Mouse (Mus musculus): ENCODE results near the gene Cenpk. TPM values are rescaled to one million over a fixed set of nuclear protein-coding genes. Genes with fewer than 3 reads are reported as not detected.
A peak's percentile ranks its signal among the peaks of the same experiment; 100 is the strongest.
"Not testable (repeated sequence)": the region's sequence is repeated elsewhere in the genome, so short reads cannot be mapped to it uniquely, and the experiment has no call there.

The Cenpk gene
- 36.6 and 44.1 TPM in 2 replicates for polyA plus RNA-seq (2015; fragmentation: Nextera tagmentation; extraction: Ambion mirVana)

DNA sequence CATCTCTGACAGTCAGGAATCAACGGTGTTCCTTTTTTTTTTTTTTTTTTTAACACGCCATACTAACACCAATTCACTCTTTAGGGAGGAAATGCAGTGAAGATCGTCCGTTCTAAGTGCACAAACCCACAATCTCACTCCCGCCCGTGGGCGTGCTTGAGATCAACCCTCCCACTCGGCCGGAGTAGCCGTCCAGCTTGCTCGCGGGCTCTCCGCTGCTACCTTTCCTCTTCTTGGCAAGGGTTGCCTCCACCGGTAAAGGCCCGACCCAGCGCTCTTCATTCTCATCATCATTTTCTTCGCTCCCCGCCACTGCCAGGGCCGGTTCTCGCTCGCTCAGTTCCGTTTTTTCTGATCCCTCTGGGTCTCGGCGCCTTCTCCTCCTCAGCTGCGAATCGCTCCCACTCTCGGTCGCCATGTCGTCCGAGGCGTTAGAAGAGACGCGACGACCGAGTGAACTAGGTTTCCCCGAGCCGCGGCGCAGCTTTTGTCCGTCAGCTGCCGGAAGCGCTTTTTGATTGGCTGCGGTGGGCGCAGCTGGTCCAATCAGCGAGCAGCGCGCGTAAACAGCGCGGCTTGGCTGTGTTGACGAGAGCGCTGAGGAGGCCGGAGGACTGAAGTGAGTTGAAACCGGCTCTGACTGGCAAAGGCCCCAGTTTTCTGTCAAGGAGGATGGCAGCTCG, at the start of gene Cenpk, which contains the start of gene Ppwd1:
Cenpk (plus strand) TSS at position 228 of the 683 bp plus-strand sequence.
Ppwd1 (minus strand) TSS at position 460 of the 683 bp plus-strand sequence.
- peaks cover 12% of the 10 kb centered on the region for H3K4me1 ChIP-seq (ENCODE audit: control insufficient read depth, insufficient read depth, low read length)
- no peaks in the 10 kb centered on the region for H3K9me3 ChIP-seq (replicated peaks; ENCODE audit: control insufficient read depth, low read length)
- peaks cover 4% of the 10 kb centered on the region; the same call in 1 of the 2 replicates for H3K36me3 ChIP-seq (ENCODE audit: control insufficient read depth, insufficient read depth)
- H3K27ac ChIP-seq (ENCODE audit: low read length): peak within 1 kb of the TSS; percentile 91
- under 1% methylated on average over 55 of the region's 55 CpGs for WGBS
- peak; percentile 98 for ATAC-seq (replicated peaks; ENCODE audit: extremely low read depth, insufficient read depth, low FRiP score)
- H3K9ac ChIP-seq (ENCODE audit: low read length): peak within 1 kb of the TSS; percentile 87
- peak within 1 kb of the TSS; percentile 87 for H3K4me2 ChIP-seq (ENCODE audit: low read depth, low read length)
- H3K4me3 ChIP-seq (ENCODE audit: low read length): peak within 1 kb of the TSS; percentile 91
- no peaks in the 10 kb centered on the region for H3K27me3 ChIP-seq (ENCODE audit: control insufficient read depth, insufficient read depth, low read length)

DNA sequence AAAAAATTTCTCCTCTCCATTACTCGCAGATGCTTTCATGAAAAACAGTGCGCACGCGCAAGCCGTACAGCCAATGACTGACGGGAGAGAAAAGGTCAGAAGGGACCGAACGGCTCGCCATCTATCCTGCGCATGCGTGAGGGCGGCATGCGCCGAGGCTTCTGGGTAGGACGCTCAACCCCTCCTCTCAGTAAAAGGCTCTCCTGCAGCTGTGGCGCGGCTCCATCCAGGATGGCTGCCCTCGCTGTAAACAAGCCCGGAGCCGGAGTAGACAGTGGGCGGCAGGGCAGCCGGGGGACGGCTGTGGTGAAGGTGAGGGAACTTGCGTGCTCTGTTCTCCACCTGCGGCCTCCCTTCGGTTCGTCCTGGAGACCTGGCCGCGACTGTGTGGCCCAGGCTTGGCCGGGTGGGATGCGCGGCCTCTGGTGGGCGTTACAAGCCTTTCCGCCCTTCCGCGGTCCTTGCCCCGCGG, 49.7 kb upstream of the Cenpk start, which contains the start of gene Trim23:
Trim23 (plus strand) TSS at position 148 of the 472 bp plus-strand sequence.
- peaks cover 9% of the 10 kb centered on the region for H3K4me1 ChIP-seq (ENCODE audit: control insufficient read depth, insufficient read depth, low read length)
- peak within 1 kb of the TSS; percentile 89 for H3K27ac ChIP-seq (ENCODE audit: low read length)
- no peaks in the 10 kb centered on the region for H3K9me3 ChIP-seq (replicated peaks; ENCODE audit: control insufficient read depth, low read length)
- peak within 1 kb of the TSS; percentile 92 for H3K9ac ChIP-seq (ENCODE audit: low read length)
- peak within 1 kb of the TSS; percentile 98 for H3K4me3 ChIP-seq (ENCODE audit: low read length)
- peaks cover 11% of the 10 kb centered on the region; the same call in 1 of the 2 replicates for H3K36me3 ChIP-seq (ENCODE audit: control insufficient read depth, insufficient read depth)
- ATAC-seq (replicated peaks; ENCODE audit: extremely low read depth, insufficient read depth, low FRiP score): peak; percentile 99
- no peaks in the 10 kb centered on the region for H3K27me3 ChIP-seq (ENCODE audit: control insufficient read depth, insufficient read depth, low read length)
- H3K4me2 ChIP-seq (ENCODE audit: low read depth, low read length): peak within 1 kb of the TSS; percentile 85
- under 1% methylated on average over 38 of the region's 38 CpGs for WGBS

DNA sequence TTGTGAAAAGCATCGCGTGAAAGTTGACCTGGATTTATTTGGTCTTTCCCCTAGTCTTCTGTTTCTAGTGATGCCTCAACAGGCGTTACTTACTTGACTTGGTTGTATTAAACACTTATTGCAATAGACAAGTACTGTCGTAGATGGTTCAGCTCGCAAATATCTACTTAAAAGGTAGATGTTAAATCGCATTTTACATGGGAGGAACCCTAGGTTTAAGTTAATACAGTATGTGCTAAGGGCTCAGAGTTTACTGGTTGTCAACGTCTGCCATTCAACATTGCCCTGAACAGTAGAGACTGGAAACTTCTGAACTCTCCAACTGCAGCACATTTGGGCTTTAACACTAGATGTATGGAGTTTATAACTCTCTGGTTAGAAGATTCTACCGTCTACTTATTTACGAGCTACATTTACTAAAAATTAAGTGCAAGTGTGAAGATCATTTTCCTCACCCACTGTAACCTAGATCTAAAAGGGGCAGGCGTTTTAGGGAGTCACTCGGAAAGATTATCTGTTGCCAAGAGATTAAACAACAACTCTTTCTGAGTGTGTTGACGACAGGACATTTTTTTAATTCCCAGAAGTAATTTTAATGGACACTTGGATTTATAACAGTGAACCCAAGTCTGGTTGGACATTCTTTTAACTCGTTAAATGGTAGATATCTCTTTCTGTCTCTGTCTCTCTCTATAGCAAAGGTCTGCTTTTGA, 49.1 kb upstream of the Cenpk start:
- no peak for ATAC-seq (replicated peaks; ENCODE audit: extremely low read depth, insufficient read depth, low FRiP score)
- H3K27me3 ChIP-seq (ENCODE audit: control insufficient read depth, insufficient read depth, low read length): no peaks in the 10 kb centered on the region
- no peaks in the 10 kb centered on the region for H3K9me3 ChIP-seq (replicated peaks; ENCODE audit: control insufficient read depth, low read length)
- peak overlapping the region; percentile 92 for H3K9ac ChIP-seq (ENCODE audit: low read length)
- H3K4me3 ChIP-seq (ENCODE audit: low read length): peak overlapping the region; percentile 98
- peak overlapping the region; percentile 71 for H3K4me2 ChIP-seq (ENCODE audit: low read depth, low read length)
- H3K4me1 ChIP-seq (ENCODE audit: control insufficient read depth, insufficient read depth, low read length): peaks cover 9% of the 10 kb centered on the region
- H3K36me3 ChIP-seq (ENCODE audit: control insufficient read depth, insufficient read depth): peaks cover 12% of the 10 kb centered on the region; the same call in 1 of the 2 replicates
- H3K27ac ChIP-seq (ENCODE audit: low read length): peak overlapping the region; percentile 84; the same call in 1 of the 2 replicates
- WGBS: 7% methylated on average over 13 of the region's 13 CpGs

DNA sequence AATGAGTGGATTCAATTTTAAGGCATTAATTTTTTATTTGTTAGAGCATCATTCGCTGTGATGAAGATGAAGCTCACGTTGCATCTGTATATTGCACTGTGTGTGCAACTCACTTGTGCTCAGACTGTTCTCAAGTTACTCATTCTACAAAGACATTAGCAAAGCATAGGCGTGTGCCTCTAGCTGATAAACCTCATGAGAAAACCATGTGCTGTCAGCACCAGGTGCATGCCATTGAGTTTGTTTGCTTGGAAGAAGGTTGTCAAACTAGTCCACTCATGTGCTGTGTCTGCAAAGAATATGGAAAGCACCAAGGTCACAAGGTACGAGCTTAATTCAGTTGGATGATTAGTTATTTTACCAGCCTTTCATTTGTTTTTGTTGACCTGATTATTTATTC, 41.1 kb upstream of the Cenpk start:
- ATAC-seq (replicated peaks; ENCODE audit: extremely low read depth, insufficient read depth, low FRiP score): no peak
- WGBS: 61% methylated on average over 4 of the region's 4 CpGs

GRCm38 (mm10) chr13:104195891-104196290, 32.5 kb upstream of the Cenpk start:
- H3K4me1 ChIP-seq (ENCODE audit: control insufficient read depth, insufficient read depth, low read length); H3K9ac ChIP-seq (ENCODE audit: low read length); H3K27ac ChIP-seq (ENCODE audit: low read length); ATAC-seq (replicated peaks; ENCODE audit: extremely low read depth, insufficient read depth, low FRiP score); H3K4me3 ChIP-seq (ENCODE audit: low read length); H3K27me3 ChIP-seq (ENCODE audit: control insufficient read depth, insufficient read depth, low read length); H3K4me2 ChIP-seq (ENCODE audit: low read depth, low read length); H3K9me3 ChIP-seq (replicated peaks; ENCODE audit: control insufficient read depth, low read length): not testable (repeated sequence)
- peaks cover 18% of the 10 kb centered on the region for H3K36me3 ChIP-seq (ENCODE audit: control insufficient read depth, insufficient read depth)

More for the DNA sequence above, 41.1 kb upstream of the Cenpk start:
- Histone ChIP-seq H3K27ac (ENCODE audit: low read length) (no peak overlapping the region), H3K4me2 (ENCODE audit: low read depth, low read length) (no peak overlapping the region), H3K9me3 (replicated peaks; ENCODE audit: control insufficient read depth, low read length) (no peaks in the 10 kb centered on the region), H3K4me1 (ENCODE audit: control insufficient read depth, insufficient read depth, low read length) (0 out of 2 replicates have a peak, but pooled peaks cover 2% of the 10 kb centered on the region), H3K27me3 (ENCODE audit: control insufficient read depth, insufficient read depth, low read length) (no peaks in the 10 kb centered on the region), H3K36me3 (ENCODE audit: control insufficient read depth, insufficient read depth) (peaks cover 23% of the 10 kb centered on the region), H3K9ac (ENCODE audit: low read length) (no peak overlapping the region), H3K4me3 (ENCODE audit: low read length) (no peak overlapping the region)

- Histone ChIP-seq H3K4me2 (ENCODE audit: low read depth, low read length) (no peak overlapping the region), H3K36me3 (ENCODE audit: control insufficient read depth, insufficient read depth) (peaks cover 23% of the 10 kb centered on the region), H3K4me1 (ENCODE audit: control insufficient read depth, insufficient read depth, low read length) (no peaks in the 10 kb centered on the region), H3K4me3 (ENCODE audit: low read length) (no peak overlapping the region), H3K9me3 (replicated peaks; ENCODE audit: control insufficient read depth, low read length) (no peaks in the 10 kb centered on the region), H3K27me3 (ENCODE audit: control insufficient read depth, insufficient read depth, low read length) (no peaks in the 10 kb centered on the region), H3K27ac (ENCODE audit: low read length) (no peak overlapping the region), H3K9ac (ENCODE audit: low read length) (no peak overlapping the region)
- 51% methylated on average over 1 of the region's 1 CpGs for WGBS
- no peak for ATAC-seq (replicated peaks; ENCODE audit: extremely low read depth, insufficient read depth, low FRiP score)
Observed at GRCm38 (mm10) chr13:104204313-104204712, 24.1 kb upstream of the Cenpk start.

GRCm38 (mm10) chr13:104227478-104227877, 933 bp upstream of the Cenpk start:
- Histone ChIP-seq H3K9ac (ENCODE audit: low read length) (peak overlapping the region; percentile 87), H3K4me2 (ENCODE audit: low read depth, low read length) (peak overlapping the region; percentile 87), H3K36me3 (ENCODE audit: control insufficient read depth, insufficient read depth) (peaks cover 6% of the 10 kb centered on the region; the same call in 1 of the 2 replicates), H3K27me3 (ENCODE audit: control insufficient read depth, insufficient read depth, low read length) (no peaks in the 10 kb centered on the region), H3K4me3 (ENCODE audit: low read length) (peak overlapping the region; percentile 91), H3K4me1 (ENCODE audit: control insufficient read depth, insufficient read depth, low read length) (peaks cover 12% of the 10 kb centered on the region), H3K27ac (ENCODE audit: low read length) (no peak overlapping the region), H3K9me3 (replicated peaks; ENCODE audit: control insufficient read depth, low read length) (no peaks in the 10 kb centered on the region)
- ATAC-seq (replicated peaks; ENCODE audit: extremely low read depth, insufficient read depth, low FRiP score): no peak
- WGBS: 31% methylated on average over 3 of the region's 3 CpGs

DNA sequence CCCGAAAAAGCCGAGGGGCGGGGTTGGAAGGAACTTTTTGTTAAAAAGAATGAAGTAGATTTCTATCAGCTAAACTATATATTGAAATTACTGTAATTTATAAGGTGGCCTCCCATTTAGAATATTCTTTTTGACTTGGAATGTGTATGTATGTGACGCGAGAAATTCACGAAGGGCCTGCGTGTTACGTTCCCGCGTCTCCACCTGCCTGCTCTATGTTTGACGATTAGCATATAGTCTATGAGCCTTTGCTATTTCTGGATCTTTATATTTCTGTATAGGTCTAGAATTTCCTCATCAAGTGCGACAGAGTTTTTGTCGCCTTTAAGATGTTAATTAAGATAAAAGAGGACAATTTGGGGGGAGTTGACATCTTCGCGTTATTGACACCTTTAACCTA, 770 bp downstream of the Cenpk start:
- Histone ChIP-seq H3K36me3 (ENCODE audit: control insufficient read depth, insufficient read depth) (peaks cover 4% of the 10 kb centered on the region; the same call in 1 of the 2 replicates), H3K9ac (ENCODE audit: low read length) (peak overlapping the region; percentile 78), H3K27ac (ENCODE audit: low read length) (peak overlapping the region; percentile 59), H3K27me3 (ENCODE audit: control insufficient read depth, insufficient read depth, low read length) (no peaks in the 10 kb centered on the region), H3K4me2 (ENCODE audit: low read depth, low read length) (peak overlapping the region; percentile 76), H3K9me3 (replicated peaks; ENCODE audit: control insufficient read depth, low read length) (no peaks in the 10 kb centered on the region), H3K4me1 (ENCODE audit: control insufficient read depth, insufficient read depth, low read length) (peaks cover 12% of the 10 kb centered on the region), H3K4me3 (ENCODE audit: low read length) (peak overlapping the region; percentile 91)
- WGBS: 6% methylated on average over 15 of the region's 15 CpGs
- ATAC-seq (replicated peaks; ENCODE audit: extremely low read depth, insufficient read depth, low FRiP score): no peak

- H3K4me1 ChIP-seq (ENCODE audit: control insufficient read depth, insufficient read depth, low read length): no peaks in the 10 kb centered on the region
- H3K4me3 ChIP-seq (ENCODE audit: low read length): no peak overlapping the region
- no peak overlapping the region for H3K9ac ChIP-seq (ENCODE audit: low read length)
- ATAC-seq (replicated peaks; ENCODE audit: extremely low read depth, insufficient read depth, low FRiP score): no peak
- no peaks in the 10 kb centered on the region for H3K9me3 ChIP-seq (replicated peaks; ENCODE audit: control insufficient read depth, low read length)
- no peaks in the 10 kb centered on the region for H3K36me3 ChIP-seq (ENCODE audit: control insufficient read depth, insufficient read depth)
- no peaks in the 10 kb centered on the region for H3K27me3 ChIP-seq (ENCODE audit: control insufficient read depth, insufficient read depth, low read length)
- 87% methylated on average over 3 of the region's 3 CpGs for WGBS
- no peak overlapping the region for H3K27ac ChIP-seq (ENCODE audit: low read length)
- H3K4me2 ChIP-seq (ENCODE audit: low read depth, low read length): no peak overlapping the region
Observed at GRCm38 (mm10) chr13:104258997-104259396, 30.6 kb downstream of the Cenpk start.

Data from heart, embryonic 16.5 days (tissue).